Mouse (Mus musculus): Measurements from ENCODE around the gene Gm14434. TPM values are rescaled to one million over a fixed set of nuclear protein-coding genes. Genes with fewer than 3 reads are reported as not detected.
"Not testable (repeated sequence)": the region's sequence is repeated elsewhere in the genome, so short reads cannot be mapped to it uniquely, and the experiment has no call there.

Gm14434 gene
- total RNA-seq (2014; rRNA removed) (0.15 and 0.48 TPM in 2 replicates), polyA plus RNA-seq (2015; fragmentation: Nextera tagmentation; extraction: Ambion mirVana) (28.7 and 35.9 TPM in 2 replicates)

DNA sequence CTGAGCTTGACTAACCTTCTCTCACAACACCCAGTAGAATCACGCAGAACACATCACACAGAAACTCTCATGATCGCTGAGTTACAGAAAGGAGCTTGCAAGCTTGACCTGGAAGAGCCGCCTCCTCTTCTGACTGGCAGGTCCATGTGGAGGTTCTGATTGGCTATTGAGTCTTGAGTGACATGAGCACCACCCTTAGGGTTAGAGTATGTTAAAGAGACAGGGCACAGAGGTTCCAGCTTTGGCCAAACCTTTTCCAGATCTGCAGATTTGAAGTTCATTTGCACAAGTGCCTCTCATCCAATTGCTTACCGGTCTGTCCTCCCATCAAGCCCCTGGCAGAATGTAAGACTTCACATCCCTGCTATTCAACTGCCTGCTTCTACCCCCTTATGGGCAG lies at the start of gene Gm14434:
Gm14434 (minus strand) TSS at position 101 of the 400 bp plus-strand sequence.
- not testable (repeated sequence) for H3K36me3 ChIP-seq (ENCODE audit: insufficient read depth); H3K27me3 ChIP-seq (ENCODE audit: insufficient read depth, low read length); H3K4me1 ChIP-seq (ENCODE audit: insufficient read depth); H3K9me3 ChIP-seq (ENCODE audit: low read length); H3K4me3 ChIP-seq (ENCODE audit: low read depth, low read length); ATAC-seq; DNase-seq; H3K27ac ChIP-seq (ENCODE audit: low read depth, low read length); H3K4me2 ChIP-seq (ENCODE audit: low read depth); H3K9ac ChIP-seq
- WGBS: no CpG with 5 or more reads among the region's 4 CpGs

DNA sequence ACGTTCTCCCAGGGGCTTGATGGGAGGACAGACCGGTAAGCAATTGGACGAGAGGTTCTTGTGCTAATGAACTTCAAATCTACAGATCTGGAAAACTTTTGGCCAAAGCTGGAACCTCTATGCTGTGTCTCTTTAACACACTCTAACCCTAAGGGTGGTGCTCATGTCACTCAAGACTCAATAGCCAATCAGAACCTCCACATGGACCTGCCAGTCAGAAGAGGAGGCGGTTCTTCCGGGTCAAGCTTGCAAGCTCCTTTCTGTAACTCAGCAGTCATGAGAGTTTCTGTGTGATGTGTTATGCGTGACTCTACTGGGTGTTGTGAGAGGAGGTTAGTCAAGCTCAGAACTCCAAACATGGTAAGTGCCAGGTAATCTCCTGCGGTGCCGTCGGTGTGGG lies 34.2 kb upstream of the Gm14434 start, which contains the start of gene Zfp967:
Zfp967 (plus strand) TSS at position 301 of the 400 bp plus-strand sequence.
- H3K27me3 ChIP-seq (ENCODE audit: insufficient read depth, low read length); H3K27ac ChIP-seq (ENCODE audit: low read depth, low read length); H3K4me2 ChIP-seq (ENCODE audit: low read depth); H3K4me1 ChIP-seq (ENCODE audit: insufficient read depth); DNase-seq; H3K4me3 ChIP-seq (ENCODE audit: low read depth, low read length); H3K36me3 ChIP-seq (ENCODE audit: insufficient read depth); H3K9me3 ChIP-seq (ENCODE audit: low read length); H3K9ac ChIP-seq; ATAC-seq: not testable (repeated sequence)
- WGBS: no CpG with 5 or more reads among the region's 9 CpGs

DNA sequence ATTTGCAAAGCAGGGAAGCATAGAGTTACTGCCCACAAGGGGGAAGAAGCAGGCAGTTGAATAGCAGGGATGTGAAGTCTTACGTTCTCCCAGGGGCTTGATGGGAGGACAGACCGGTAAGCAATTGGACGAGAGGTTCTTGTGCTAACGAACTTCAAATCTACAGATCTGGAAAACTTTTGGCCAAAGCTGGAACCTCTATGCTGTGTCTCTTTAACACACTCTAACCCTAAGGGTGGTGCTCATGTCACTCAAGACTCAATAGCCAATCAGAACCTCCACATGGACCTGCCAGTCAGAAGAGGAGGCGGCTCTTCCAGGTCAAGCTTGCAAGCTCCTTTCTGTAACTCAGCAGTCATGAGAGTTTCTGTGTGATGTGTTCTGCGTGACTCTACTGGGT lies 63.3 kb downstream of the Gm14434 start, which contains the start of gene Gm14435:
Gm14435 (plus strand) TSS at position 301 of the 400 bp plus-strand sequence.
- DNase-seq; H3K4me3 ChIP-seq (ENCODE audit: low read depth, low read length); H3K36me3 ChIP-seq (ENCODE audit: insufficient read depth); H3K9me3 ChIP-seq (ENCODE audit: low read length); H3K9ac ChIP-seq; H3K4me1 ChIP-seq (ENCODE audit: insufficient read depth); H3K27me3 ChIP-seq (ENCODE audit: insufficient read depth, low read length); H3K4me2 ChIP-seq (ENCODE audit: low read depth); ATAC-seq; H3K27ac ChIP-seq (ENCODE audit: low read depth, low read length): not testable (repeated sequence)
- no CpG with 5 or more reads among the region's 6 CpGs for whole genome bisulfite sequencing

Other genes starting within 250 kb of the Gm14434 start
- not detected in 2 replicates for gene Gm11009, start 167.3 kb downstream of the Gm14434 start, total RNA-seq (2014; rRNA removed)
- gene Gm11009, start 167.3 kb downstream of the Gm14434 start, polyA plus RNA-seq (2015; fragmentation: Nextera tagmentation; extraction: Ambion mirVana): not detected in 2 replicates
- gene Gm14435, start 63.2 kb downstream of the Gm14434 start, total RNA-seq (2014; rRNA removed): 3.2 and 7.4 TPM in 2 replicates
- gene Gm14435, start 63.2 kb downstream of the Gm14434 start, polyA plus RNA-seq (2015; fragmentation: Nextera tagmentation; extraction: Ambion mirVana): 12.5 and 13.6 TPM in 2 replicates
- not detected in 2 replicates for gene Zfp967, start 34.3 kb upstream of the Gm14434 start, total RNA-seq (2014; rRNA removed)
- gene Zfp967, start 34.3 kb upstream of the Gm14434 start, polyA plus RNA-seq (2015; fragmentation: Nextera tagmentation; extraction: Ambion mirVana): not detected in 2 replicates
- gene Gm14308, start 149.6 kb upstream of the Gm14434 start, total RNA-seq (2014; rRNA removed): 30.6 TPM in 2 replicates
- gene Gm14308, start 149.6 kb upstream of the Gm14434 start, polyA plus RNA-seq (2015; fragmentation: Nextera tagmentation; extraction: Ambion mirVana): 13.6 and 31.2 TPM in 2 replicates
- gene Zfp973, start 183.7 kb upstream of the Gm14434 start, total RNA-seq (2014; rRNA removed): 13.6 and 21.0 TPM in 2 replicates
- 10.6 and 10.7 TPM in 2 replicates for gene Zfp973, start 183.7 kb upstream of the Gm14434 start, polyA plus RNA-seq (2015; fragmentation: Nextera tagmentation; extraction: Ambion mirVana)
- gene Gm14305, start 221.5 kb upstream of the Gm14434 start, total RNA-seq (2014; rRNA removed): 37.8 and 42.9 TPM in 2 replicates
- gene Gm14305, start 221.5 kb upstream of the Gm14434 start, polyA plus RNA-seq (2015; fragmentation: Nextera tagmentation; extraction: Ambion mirVana): 37.1 and 51.3 TPM in 2 replicates

All from forebrain, postnatal 0 days (tissue).